Mouse (Mus musculus): ENCODE results near the gene Gm20532. TPM values are rescaled to one million over a fixed set of nuclear protein-coding genes. Genes with fewer than 3 reads are reported as not detected.
A peak's percentile ranks its signal among the peaks of the same experiment; 100 is the strongest.

The Gm20532 gene
- total and polyA plus RNA-seq, 2 experiments from 2014 or later: 0.25 TPM; not detected in 1

GRCm38 (mm10) chr2:26635489-26636324 is 49.3 kb downstream of the Gm20532 start:
- Histone ChIP-seq H3K9me3 (ENCODE audit: low read length) (no peaks in the 10 kb centered on the region), H3K27ac (ENCODE audit: low read depth, low read length) (no peak overlapping the region), H3K36me3 (ENCODE audit: insufficient read depth, low read length) (peaks cover 41% of the 10 kb centered on the region), H3K27me3 (ENCODE audit: insufficient read depth, low read length) (no peaks in the 10 kb centered on the region), H3K4me3 (ENCODE audit: low read depth, low read length) (no peak overlapping the region), H3K4me1 (ENCODE audit: insufficient read depth, low read length) (peaks cover 14% of the 10 kb centered on the region), H3K4me2 (ENCODE audit: low read depth, low read length, poor library complexity, severe bottlenecking) (no peak overlapping the region), H3K9ac (replicated peaks; ENCODE audit: low read length, poor library complexity, severe bottlenecking) (no peak overlapping the region)
- no peak for ATAC-seq (ENCODE audit: low FRiP score)
- no peak for TF ChIP-seq CTCF (IDR thresholded peaks at IDR 0.05)
- DNase-seq (ENCODE audit: low spot score): no peak
- WGBS: 76% methylated on average over 21 of the region's 21 CpGs

- Histone ChIP-seq H3K36me3 (ENCODE audit: insufficient read depth, low read length) (peaks cover 40% of the 10 kb centered on the region), H3K27me3 (ENCODE audit: insufficient read depth, low read length) (no peaks in the 10 kb centered on the region), H3K4me2 (ENCODE audit: low read depth, low read length, poor library complexity, severe bottlenecking) (no peak overlapping the region), H3K9me3 (ENCODE audit: low read length) (no peaks in the 10 kb centered on the region), H3K4me3 (ENCODE audit: low read depth, low read length) (no peak overlapping the region), H3K27ac (ENCODE audit: low read depth, low read length) (no peak overlapping the region), H3K4me1 (ENCODE audit: insufficient read depth, low read length) (peaks cover 10% of the 10 kb centered on the region), H3K9ac (replicated peaks; ENCODE audit: low read length, poor library complexity, severe bottlenecking) (no peak overlapping the region)
- 53% methylated on average over 2 of the region's 2 CpGs for WGBS
- DNase-seq (ENCODE audit: low spot score) (no peak), ATAC-seq (ENCODE audit: low FRiP score) (no peak)
- no peak for TF ChIP-seq CTCF (IDR thresholded peaks at IDR 0.05)
Observed at GRCm38 (mm10) chr2:26636325-26636635, 49.8 kb downstream of the Gm20532 start.

DNA sequence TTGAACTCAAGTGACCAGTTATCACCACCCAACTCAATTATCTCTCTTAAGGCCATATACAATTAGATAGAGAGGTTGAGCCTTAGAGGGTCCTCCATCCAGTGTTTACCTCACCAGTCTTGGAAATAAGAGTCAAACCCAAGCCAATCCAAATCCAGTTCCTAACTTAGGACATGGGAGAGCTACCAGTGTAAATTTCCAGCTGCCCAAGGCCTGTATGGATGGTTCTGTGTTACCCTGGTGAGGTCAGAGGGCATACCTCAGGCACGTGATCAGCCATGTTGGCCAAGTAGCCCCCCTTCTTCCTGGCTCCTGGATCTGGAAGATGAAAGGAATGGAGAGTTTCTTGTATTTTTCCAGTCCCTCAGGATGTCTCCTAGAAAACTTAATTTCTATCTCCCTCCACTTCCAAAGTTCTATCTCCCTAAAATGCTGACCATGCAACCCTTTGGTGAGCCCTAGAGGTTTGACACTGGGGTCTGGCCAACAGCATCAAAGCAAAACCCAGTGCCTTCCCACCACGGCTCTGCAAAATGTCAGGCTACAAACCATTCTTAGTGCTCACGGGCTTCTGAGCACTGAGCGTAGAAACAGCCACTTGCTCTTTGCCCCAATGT is 51.0 kb downstream of the Gm20532 start:
- no peaks in the 10 kb centered on the region for H3K27me3 ChIP-seq (ENCODE audit: insufficient read depth, low read length)
- H3K9me3 ChIP-seq (ENCODE audit: low read length): no peaks in the 10 kb centered on the region
- no peak overlapping the region for H3K4me3 ChIP-seq (ENCODE audit: low read depth, low read length)
- H3K27ac ChIP-seq (ENCODE audit: low read depth, low read length): no peak overlapping the region
- peaks cover 38% of the 10 kb centered on the region for H3K36me3 ChIP-seq (ENCODE audit: insufficient read depth, low read length)
- TF ChIP-seq CTCF (IDR thresholded peaks at IDR 0.05): no peak
- no peak overlapping the region for H3K9ac ChIP-seq (replicated peaks; ENCODE audit: low read length, poor library complexity, severe bottlenecking)
- H3K4me1 ChIP-seq (ENCODE audit: insufficient read depth, low read length): peaks cover 8% of the 10 kb centered on the region
- DNase-seq (ENCODE audit: low spot score): no peak
- 76% methylated on average over 4 of the region's 4 CpGs for WGBS
- H3K4me2 ChIP-seq (ENCODE audit: low read depth, low read length, poor library complexity, severe bottlenecking): no peak overlapping the region
- no peak for ATAC-seq (ENCODE audit: low FRiP score)

- no peak for TF ChIP-seq CTCF (IDR thresholded peaks at IDR 0.05)
- WGBS: 86% methylated on average over 5 of the region's 5 CpGs
- no peak for DNase-seq (ENCODE audit: low spot score)
- Histone ChIP-seq H3K27ac (ENCODE audit: low read depth, low read length) (no peak overlapping the region), H3K4me1 (ENCODE audit: insufficient read depth, low read length) (peaks cover 8% of the 10 kb centered on the region; the same call in 1 of the 2 replicates), H3K27me3 (ENCODE audit: insufficient read depth, low read length) (no peaks in the 10 kb centered on the region), H3K9ac (replicated peaks; ENCODE audit: low read length, poor library complexity, severe bottlenecking) (0 out of 2 replicates have a peak overlapping the region, but pooled peaks have one; percentile 36), H3K4me2 (ENCODE audit: low read depth, low read length, poor library complexity, severe bottlenecking) (peak overlapping the region; percentile 49; the same call in 1 of the 2 replicates), H3K9me3 (ENCODE audit: low read length) (no peaks in the 10 kb centered on the region), H3K4me3 (ENCODE audit: low read depth, low read length) (peak overlapping the region; percentile 83; the same call in 1 of the 2 replicates), H3K36me3 (ENCODE audit: insufficient read depth, low read length) (peaks cover 38% of the 10 kb centered on the region)
- no peak for ATAC-seq (ENCODE audit: low FRiP score)
Observed at GRCm38 (mm10) chr2:26638039-26638438, 51.6 kb downstream of the Gm20532 start.

GRCm38 (mm10) chr2:26638572-26638971 is 52.1 kb downstream of the Gm20532 start:
- H3K36me3 ChIP-seq (ENCODE audit: insufficient read depth, low read length): peaks cover 38% of the 10 kb centered on the region
- no peak for ATAC-seq (ENCODE audit: low FRiP score)
- peak overlapping the region; percentile 49 for H3K4me2 ChIP-seq (ENCODE audit: low read depth, low read length, poor library complexity, severe bottlenecking)
- no peak for DNase-seq (ENCODE audit: low spot score)
- WGBS: 72% methylated on average over 5 of the region's 5 CpGs
- TF ChIP-seq CTCF (IDR thresholded peaks at IDR 0.05): peak; percentile 21; the same call in 1 of the 2 replicates
- H3K27ac ChIP-seq (ENCODE audit: low read depth, low read length): peak overlapping the region; percentile 91; the same call in 1 of the 2 replicates
- peak overlapping the region; percentile 36 for H3K9ac ChIP-seq (replicated peaks; ENCODE audit: low read length, poor library complexity, severe bottlenecking)
- H3K4me3 ChIP-seq (ENCODE audit: low read depth, low read length): peak overlapping the region; percentile 83
- no peaks in the 10 kb centered on the region for H3K9me3 ChIP-seq (ENCODE audit: low read length)
- no peaks in the 10 kb centered on the region for H3K27me3 ChIP-seq (ENCODE audit: insufficient read depth, low read length)
- H3K4me1 ChIP-seq (ENCODE audit: insufficient read depth, low read length): peaks cover 8% of the 10 kb centered on the region; the same call in 1 of the 2 replicates

- Histone ChIP-seq H3K9me3 (ENCODE audit: low read length) (no peaks in the 10 kb centered on the region), H3K9ac (replicated peaks; ENCODE audit: low read length, poor library complexity, severe bottlenecking) (peak overlapping the region; percentile 42), H3K4me2 (ENCODE audit: low read depth, low read length, poor library complexity, severe bottlenecking) (peak overlapping the region; percentile 49), H3K4me1 (ENCODE audit: insufficient read depth, low read length) (peaks cover 8% of the 10 kb centered on the region; the same call in 1 of the 2 replicates), H3K27me3 (ENCODE audit: insufficient read depth, low read length) (no peaks in the 10 kb centered on the region), H3K27ac (ENCODE audit: low read depth, low read length) (peak overlapping the region; percentile 91; the same call in 1 of the 2 replicates), H3K36me3 (ENCODE audit: insufficient read depth, low read length) (peaks cover 37% of the 10 kb centered on the region), H3K4me3 (ENCODE audit: low read depth, low read length) (peak overlapping the region; percentile 83)
- WGBS: 5% methylated on average over 8 of the region's 8 CpGs
- ATAC-seq (ENCODE audit: low FRiP score) (no peak), DNase-seq (ENCODE audit: low spot score) (peak; percentile 67)
- TF ChIP-seq CTCF (IDR thresholded peaks at IDR 0.05): peak; percentile 71
Observed at GRCm38 (mm10) chr2:26639083-26639482, 52.6 kb downstream of the Gm20532 start.

Data from midbrain, postnatal 0 days (tissue).